Mouse (Mus musculus) central nervous system, embryonic 11.5 days (tissue): ENCODE data around the gene Mnat1. TPM values are rescaled to one million over a fixed set of nuclear protein-coding genes. Genes with fewer than 3 reads are reported as not detected.

ENCODE experiments used
- polyA plus RNA-seq: library from polyadenylated mRNA; depleted of rRNA; stranded (reverse); fragments of >200 nt; gene quantifications from 2 replicates; pipeline ENCODE4 v1.2.3, GENCODE M21; 2012; rRNA removed

The Mnat1 gene
- 29.0 and 38.6 TPM in 2 replicates for polyA plus RNA-seq

GRCm38 (mm10) chr12:73123093-73124041 is at the start of gene Mnat1:
Mnat1 (plus strand) TSS chr12:73123717.

GRCm38 (mm10) chr12:73113196-73113595 is 10.3 kb upstream of the Mnat1 start, which contains the start of gene Six4:
Six4 (minus strand) TSS chr12:73113456.

GRCm38 (mm10) chr12:73286287-73287092 is 163.0 kb downstream of the Mnat1 start, which contains the start of the genes Trmt5 and Slc38a6:
Trmt5 (minus strand) TSS chr12:73286710.
Slc38a6 (plus strand) TSS chr12:73286779.

Other genes starting within 250 kb of the Mnat1 start
- 0.29 and 0.48 TPM in 2 replicates for gene Six6, start 183.8 kb upstream of the Mnat1 start, polyA plus RNA-seq
- 7.1 and 12.0 TPM in 2 replicates for gene 4930447C04Rik, start 182.9 kb upstream of the Mnat1 start, polyA plus RNA-seq
- 9.6 and 25.5 TPM in 2 replicates for gene Six1, start 69.8 kb upstream of the Mnat1 start, polyA plus RNA-seq
- 2.1 and 8.1 TPM in 2 replicates for gene Six4, start 10.3 kb upstream of the Mnat1 start, polyA plus RNA-seq
- 21.1 and 22.6 TPM in 2 replicates for gene Trmt5, start 163.0 kb downstream of the Mnat1 start, polyA plus RNA-seq
- gene Slc38a6, start 163.1 kb downstream of the Mnat1 start, polyA plus RNA-seq: 20.7 and 27.7 TPM in 2 replicates